Mouse (Mus musculus) stomach, embryonic 15.5 days (tissue): ENCODE data around the gene Tmprss11b. TPM values are rescaled to one million over a fixed set of nuclear protein-coding genes. Genes with fewer than 3 reads are reported as not detected.

ENCODE experiments used
- polyA plus RNA-seq: library from polyadenylated mRNA; unstranded; fragments of >200 nt; fragmentation: Nextera tagmentation; extraction: Ambion mirVana; gene quantifications from 2 replicates; pipeline ENCODE4 v1.2.1, GENCODE M21; 2015

Gene Tmprss11b
- polyA plus RNA-seq, 1 experiment from 2014 or later: 6.0 TPM

Other genes with a start within 250 kb of the Tmprss11b start
- gene Tmprss11a, start 207.4 kb downstream of the Tmprss11b start, polyA plus RNA-seq: 2.5 and 4.0 TPM in 2 replicates
- 3.3 and 5.6 TPM in 2 replicates for gene Tmprss11g, start 157.8 kb downstream of the Tmprss11b start, polyA plus RNA-seq
- gene Tmprss11f, start 43.9 kb downstream of the Tmprss11b start, polyA plus RNA-seq: 0.27 and 0.89 TPM in 2 replicates
- 0.30 and 0.54 TPM in 2 replicates for gene Tmprss11e, start 69.5 kb upstream of the Tmprss11b start, polyA plus RNA-seq
- gene Ythdc1, start 127.9 kb upstream of the Tmprss11b start, polyA plus RNA-seq: 40.9 and 42.2 TPM in 2 replicates
- 73.5 and 96.4 TPM in 2 replicates for gene Ugt2b34, start 230.6 kb upstream of the Tmprss11b start, polyA plus RNA-seq